Mouse (Mus musculus): ENCODE results near the gene Gpr156. TPM values are rescaled to one million over a fixed set of nuclear protein-coding genes. Genes with fewer than 3 reads are reported as not detected.

The Gpr156 gene
- polyA plus RNA-seq, 1 experiment from 2014 or later: 7.8 TPM

GRCm38 (mm10) chr16:37901318-37901717, 15.0 kb upstream of the Gpr156 start:
- Histone ChIP-seq H3K9ac (ENCODE audit: low read length) (no peak overlapping the region), H3K9me3 (ENCODE audit: control insufficient read depth, low read length) (no peaks in the 10 kb centered on the region), H3K36me3 (ENCODE audit: control insufficient read depth, insufficient read depth, low read length) (no peaks in the 10 kb centered on the region), H3K4me2 (ENCODE audit: low read depth) (no peak overlapping the region), H3K4me1 (ENCODE audit: control insufficient read depth, insufficient read depth, low read length) (no peaks in the 10 kb centered on the region), H3K27me3 (ENCODE audit: control insufficient read depth, insufficient read depth, low read length) (no peaks in the 10 kb centered on the region), H3K27ac (ENCODE audit: low read depth, low read length) (no peak overlapping the region), H3K4me3 (ENCODE audit: low read depth, low read length) (no peak overlapping the region)
- DNase-seq (ENCODE audit: low spot score) (no peak), ATAC-seq (ENCODE audit: insufficient read depth, low FRiP score, low TSS enrichment) (no peak)
- 44% methylated on average over 11 of the region's 11 CpGs for WGBS

DNA sequence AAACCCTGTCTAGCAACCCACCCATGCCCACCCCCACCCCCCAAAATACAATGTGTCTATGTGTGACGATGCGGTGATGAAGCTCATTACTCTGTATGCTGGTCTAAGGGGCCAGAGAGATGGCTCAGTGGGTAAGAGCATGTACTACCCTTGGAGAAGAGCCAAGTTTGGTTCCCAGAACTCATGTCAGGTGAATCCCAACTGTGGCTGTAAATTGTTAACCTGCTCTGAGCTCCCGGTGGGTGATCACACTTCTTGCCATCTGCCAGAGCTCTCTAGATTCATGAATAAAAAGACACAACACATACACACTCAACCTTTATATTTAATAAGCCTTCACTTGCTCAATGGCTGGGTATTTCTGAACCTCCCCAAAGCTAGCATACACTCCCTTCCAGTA, 9.8 kb upstream of the Gpr156 start:
- ATAC-seq (ENCODE audit: insufficient read depth, low FRiP score, low TSS enrichment) (no peak), DNase-seq (ENCODE audit: low spot score) (no peak)
- Histone ChIP-seq H3K4me3 (ENCODE audit: low read depth, low read length) (no peak overlapping the region), H3K4me1 (ENCODE audit: control insufficient read depth, insufficient read depth, low read length) (no peaks in the 10 kb centered on the region), H3K27ac (ENCODE audit: low read depth, low read length) (no peak overlapping the region), H3K27me3 (ENCODE audit: control insufficient read depth, insufficient read depth, low read length) (no peaks in the 10 kb centered on the region), H3K36me3 (ENCODE audit: control insufficient read depth, insufficient read depth, low read length) (no peaks in the 10 kb centered on the region), H3K4me2 (ENCODE audit: low read depth) (no peak overlapping the region), H3K9me3 (ENCODE audit: control insufficient read depth, low read length) (no peaks in the 10 kb centered on the region), H3K9ac (ENCODE audit: low read length) (no peak overlapping the region)
- 96% methylated on average over 3 of the region's 3 CpGs for WGBS

DNA sequence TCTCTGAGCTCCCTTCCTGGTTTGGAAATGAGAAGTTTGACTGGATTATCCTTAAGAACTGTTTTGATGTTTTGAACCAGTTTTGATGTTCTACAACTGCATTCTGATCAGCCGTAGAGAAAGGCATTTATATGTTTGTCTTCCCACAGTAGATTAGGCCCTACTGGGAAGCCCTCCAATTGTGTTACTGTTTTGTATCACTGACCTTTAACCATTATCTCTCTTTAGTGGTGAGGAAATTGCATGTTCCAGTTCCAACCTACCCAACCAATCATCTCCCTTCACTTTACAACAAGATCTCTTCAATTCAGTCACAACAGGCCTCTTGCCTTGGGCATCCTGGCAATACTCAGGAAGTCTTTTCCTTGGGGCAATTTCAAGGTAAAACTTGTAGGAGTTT, 5.2 kb upstream of the Gpr156 start:
- no peak overlapping the region for H3K9ac ChIP-seq (ENCODE audit: low read length)
- H3K27me3 ChIP-seq (ENCODE audit: control insufficient read depth, insufficient read depth, low read length): no peaks in the 10 kb centered on the region
- no peaks in the 10 kb centered on the region for H3K9me3 ChIP-seq (ENCODE audit: control insufficient read depth, low read length)
- ATAC-seq (ENCODE audit: insufficient read depth, low FRiP score, low TSS enrichment) (no peak), DNase-seq (ENCODE audit: low spot score) (no peak)
- no peak overlapping the region for H3K27ac ChIP-seq (ENCODE audit: low read depth, low read length)
- WGBS: 95% methylated on average over 1 of the region's 1 CpGs
- no peaks in the 10 kb centered on the region for H3K4me1 ChIP-seq (ENCODE audit: control insufficient read depth, insufficient read depth, low read length)
- H3K4me3 ChIP-seq (ENCODE audit: low read depth, low read length): no peak overlapping the region
- H3K36me3 ChIP-seq (ENCODE audit: control insufficient read depth, insufficient read depth, low read length): no peaks in the 10 kb centered on the region
- H3K4me2 ChIP-seq (ENCODE audit: low read depth): no peak overlapping the region

- DNase-seq (ENCODE audit: low spot score): no peak
- Histone ChIP-seq H3K27me3 (ENCODE audit: control insufficient read depth, insufficient read depth, low read length) (no peaks in the 10 kb centered on the region), H3K27ac (ENCODE audit: low read depth, low read length) (no peak overlapping the region), H3K4me3 (ENCODE audit: low read depth, low read length) (peak overlapping the region; percentile 37), H3K36me3 (ENCODE audit: control insufficient read depth, insufficient read depth, low read length) (no peaks in the 10 kb centered on the region), H3K9ac (ENCODE audit: low read length) (peak overlapping the region; percentile 46), H3K4me1 (ENCODE audit: control insufficient read depth, insufficient read depth, low read length) (no peaks in the 10 kb centered on the region), H3K9me3 (ENCODE audit: control insufficient read depth, low read length) (no peaks in the 10 kb centered on the region), H3K4me2 (ENCODE audit: low read depth) (peak overlapping the region; percentile 55)
- 12% methylated on average over 7 of the region's 7 CpGs for WGBS
- ATAC-seq (ENCODE audit: insufficient read depth, low FRiP score, low TSS enrichment): 0 out of 2 replicates have a peak, but pooled peaks have one; percentile 15
Measured at GRCm38 (mm10) chr16:37916818-37917201, 514 bp downstream of the Gpr156 start.

- Histone ChIP-seq H3K27ac (ENCODE audit: low read depth, low read length) (no peak overlapping the region), H3K4me1 (ENCODE audit: control insufficient read depth, insufficient read depth, low read length) (no peaks in the 10 kb centered on the region), H3K4me2 (ENCODE audit: low read depth) (no peak overlapping the region), H3K4me3 (ENCODE audit: low read depth, low read length) (no peak overlapping the region), H3K9ac (ENCODE audit: low read length) (no peak overlapping the region), H3K27me3 (ENCODE audit: control insufficient read depth, insufficient read depth, low read length) (no peaks in the 10 kb centered on the region), H3K9me3 (ENCODE audit: control insufficient read depth, low read length) (no peaks in the 10 kb centered on the region), H3K36me3 (ENCODE audit: control insufficient read depth, insufficient read depth, low read length) (no peaks in the 10 kb centered on the region)
- no peak for DNase-seq (ENCODE audit: low spot score)
- ATAC-seq (ENCODE audit: insufficient read depth, low FRiP score, low TSS enrichment): no peak
- WGBS: 87% methylated on average over 6 of the region's 6 CpGs
Measured at GRCm38 (mm10) chr16:37919000-37919399, 2.7 kb downstream of the Gpr156 start.

DNA sequence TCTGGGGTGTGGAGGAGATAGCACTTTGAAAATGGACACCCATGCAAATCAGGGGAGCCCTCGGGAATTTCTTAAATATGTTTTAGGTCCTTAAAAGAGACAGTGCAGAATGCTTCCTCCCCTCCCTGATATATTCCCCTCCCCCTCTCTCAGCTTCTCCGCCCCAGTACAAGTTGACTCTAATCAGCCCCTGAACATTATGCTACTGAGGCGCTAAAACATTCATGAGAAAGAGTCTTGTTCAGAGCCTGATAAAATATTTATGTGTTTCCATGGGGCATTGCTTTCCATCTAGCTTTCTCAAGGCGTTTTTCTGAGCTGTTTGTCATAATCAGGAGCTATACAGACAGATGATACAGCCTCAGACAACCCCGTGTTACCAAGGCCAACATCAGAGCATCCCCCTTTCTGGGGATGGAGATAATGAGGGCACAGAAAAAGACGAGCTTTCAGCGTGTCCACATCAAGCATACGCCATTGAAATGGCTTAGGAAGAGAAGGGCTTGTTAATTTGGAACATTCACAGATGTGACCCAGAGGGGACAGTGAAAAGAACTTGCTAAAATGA, 4.6 kb downstream of the Gpr156 start:
- H3K9ac ChIP-seq (ENCODE audit: low read length): no peak overlapping the region
- peak overlapping the region; percentile 44 for H3K27ac ChIP-seq (ENCODE audit: low read depth, low read length)
- DNase-seq (ENCODE audit: low spot score) (no peak), ATAC-seq (ENCODE audit: insufficient read depth, low FRiP score, low TSS enrichment) (peak; percentile 38; the same call in 1 of the 2 replicates)
- H3K4me1 ChIP-seq (ENCODE audit: control insufficient read depth, insufficient read depth, low read length): no peaks in the 10 kb centered on the region
- H3K4me3 ChIP-seq (ENCODE audit: low read depth, low read length): no peak overlapping the region
- no peaks in the 10 kb centered on the region for H3K27me3 ChIP-seq (ENCODE audit: control insufficient read depth, insufficient read depth, low read length)
- 65% methylated on average over 8 of the region's 8 CpGs for WGBS
- no peaks in the 10 kb centered on the region for H3K36me3 ChIP-seq (ENCODE audit: control insufficient read depth, insufficient read depth, low read length)
- H3K9me3 ChIP-seq (ENCODE audit: control insufficient read depth, low read length): no peaks in the 10 kb centered on the region
- H3K4me2 ChIP-seq (ENCODE audit: low read depth): no peak overlapping the region

GRCm38 (mm10) chr16:37926087-37926486, 9.8 kb downstream of the Gpr156 start:
- Histone ChIP-seq H3K9me3 (ENCODE audit: control insufficient read depth, low read length) (no peaks in the 10 kb centered on the region), H3K4me1 (ENCODE audit: control insufficient read depth, insufficient read depth, low read length) (peaks cover 3% of the 10 kb centered on the region; the same call in 1 of the 2 replicates), H3K27me3 (ENCODE audit: control insufficient read depth, insufficient read depth, low read length) (no peaks in the 10 kb centered on the region), H3K9ac (ENCODE audit: low read length) (no peak overlapping the region), H3K36me3 (ENCODE audit: control insufficient read depth, insufficient read depth, low read length) (no peaks in the 10 kb centered on the region), H3K27ac (ENCODE audit: low read depth, low read length) (0 out of 2 replicates have a peak overlapping the region, but pooled peaks have one; percentile 2), H3K4me3 (ENCODE audit: low read depth, low read length) (no peak overlapping the region), H3K4me2 (ENCODE audit: low read depth) (no peak overlapping the region)
- ATAC-seq (ENCODE audit: insufficient read depth, low FRiP score, low TSS enrichment) (no peak), DNase-seq (ENCODE audit: low spot score) (peak; percentile 31)
- WGBS: 26% methylated on average over 7 of the region's 7 CpGs

DNA sequence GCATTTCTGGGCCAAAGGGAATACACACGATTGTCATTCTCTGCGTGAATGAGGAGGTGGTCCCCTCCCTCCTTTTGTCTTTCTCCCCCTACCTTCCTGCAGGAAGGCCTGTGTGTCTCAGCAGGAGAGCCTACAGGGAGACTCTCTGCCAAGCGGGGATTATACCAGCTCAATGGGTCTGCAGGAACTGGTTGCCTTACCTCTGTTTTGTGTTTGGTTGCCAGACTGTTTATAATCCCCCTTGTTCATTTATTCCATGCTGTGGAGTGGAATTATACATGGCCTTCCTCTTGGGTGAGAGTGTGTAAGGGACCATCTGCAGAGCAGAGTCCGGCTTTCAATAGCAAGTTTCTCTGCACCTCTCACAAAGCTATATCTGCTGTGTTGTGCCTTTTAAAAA, 10.8 kb downstream of the Gpr156 start:
- no peaks in the 10 kb centered on the region for H3K9me3 ChIP-seq (ENCODE audit: control insufficient read depth, low read length)
- ATAC-seq (ENCODE audit: insufficient read depth, low FRiP score, low TSS enrichment) (no peak), DNase-seq (ENCODE audit: low spot score) (no peak)
- no peaks in the 10 kb centered on the region for H3K36me3 ChIP-seq (ENCODE audit: control insufficient read depth, insufficient read depth, low read length)
- peaks cover 3% of the 10 kb centered on the region; the same call in 1 of the 2 replicates for H3K4me1 ChIP-seq (ENCODE audit: control insufficient read depth, insufficient read depth, low read length)
- no peak overlapping the region for H3K9ac ChIP-seq (ENCODE audit: low read length)
- H3K4me3 ChIP-seq (ENCODE audit: low read depth, low read length): no peak overlapping the region
- WGBS: 33% methylated on average over 4 of the region's 4 CpGs
- H3K4me2 ChIP-seq (ENCODE audit: low read depth): no peak overlapping the region
- H3K27ac ChIP-seq (ENCODE audit: low read depth, low read length): no peak overlapping the region
- no peaks in the 10 kb centered on the region for H3K27me3 ChIP-seq (ENCODE audit: control insufficient read depth, insufficient read depth, low read length)

DNA sequence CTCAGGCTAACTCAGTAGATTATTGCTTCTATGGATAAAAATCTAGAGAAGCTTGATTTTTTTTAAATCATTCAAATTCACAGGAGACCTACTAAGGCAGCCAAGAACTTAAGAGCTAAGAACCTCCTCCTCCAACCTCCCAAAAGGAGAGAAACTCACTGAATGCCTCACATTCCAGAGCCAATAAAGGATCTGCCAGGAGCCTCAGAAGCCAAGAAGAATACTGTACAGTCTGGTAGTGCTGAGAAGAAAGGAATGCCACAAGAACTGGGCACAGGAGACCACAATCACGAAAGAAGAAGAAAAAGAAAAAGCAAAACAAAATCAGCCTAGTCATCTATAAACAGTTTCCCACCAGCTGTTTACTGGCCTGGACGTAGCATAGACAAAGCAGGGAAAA, 12.7 kb downstream of the Gpr156 start:
- no peak for DNase-seq (ENCODE audit: low spot score)
- Histone ChIP-seq H3K36me3 (ENCODE audit: control insufficient read depth, insufficient read depth, low read length) (no peaks in the 10 kb centered on the region), H3K9ac (ENCODE audit: low read length) (no peak overlapping the region), H3K4me1 (ENCODE audit: control insufficient read depth, insufficient read depth, low read length) (peaks cover 3% of the 10 kb centered on the region; the same call in 1 of the 2 replicates), H3K27ac (ENCODE audit: low read depth, low read length) (no peak overlapping the region), H3K9me3 (ENCODE audit: control insufficient read depth, low read length) (no peaks in the 10 kb centered on the region), H3K4me3 (ENCODE audit: low read depth, low read length) (no peak overlapping the region), H3K4me2 (ENCODE audit: low read depth) (no peak overlapping the region), H3K27me3 (ENCODE audit: control insufficient read depth, insufficient read depth, low read length) (no peaks in the 10 kb centered on the region)
- ATAC-seq (ENCODE audit: insufficient read depth, low FRiP score, low TSS enrichment): no peak
- WGBS: 74% methylated on average over 2 of the region's 2 CpGs
